Mouse (Mus musculus) common myeloid progenitor, adult 5-6 weeks (primary cell): Measurements from ENCODE around the gene Olfr924. TPM values are rescaled to one million over a fixed set of nuclear protein-coding genes. Genes with fewer than 3 reads are reported as not detected.
A peak's percentile ranks its signal among the peaks of the same experiment; 100 is the strongest.
"Not testable (repeated sequence)": the region's sequence is repeated elsewhere in the genome, so short reads cannot be mapped to it uniquely, and the experiment has no call there.

Experiments
- ATAC-seq: replicated peaks from 2 replicates; pipeline ENCODE4 v1.8.0; 2016; ENCODE audit warnings: low read depth, mild to moderate bottlenecking, moderate TSS enrichment, inconsistent platforms; ENCODE audit not compliant: poor library complexity, severe bottlenecking
- total RNA-seq: library from RNA; stranded (forward); fragments of 200-1000, 187-1606 nt; gene quantifications from 2 replicates; pipeline ENCODE4 v1.2.3, GENCODE M21; 2017

Olfr924 gene
- not detected in 2 replicates for total RNA-seq

GRCm38 (mm10) chr9:38844149-38844548 lies at the start of gene Olfr924:
Gene Olfr924, plus strand, starts transcription at chr9:38844449.
- no peak for ATAC-seq

GRCm38 (mm10) chr9:38805696-38806095 lies 38.6 kb upstream of the Olfr924 start:
- no peak for ATAC-seq

GRCm38 (mm10) chr9:38814314-38814713 lies 29.9 kb upstream of the Olfr924 start, which contains the start of gene Olfr922:
Gene Olfr922, plus strand, starts transcription at chr9:38814614.
- ATAC-seq: no peak

DNA sequence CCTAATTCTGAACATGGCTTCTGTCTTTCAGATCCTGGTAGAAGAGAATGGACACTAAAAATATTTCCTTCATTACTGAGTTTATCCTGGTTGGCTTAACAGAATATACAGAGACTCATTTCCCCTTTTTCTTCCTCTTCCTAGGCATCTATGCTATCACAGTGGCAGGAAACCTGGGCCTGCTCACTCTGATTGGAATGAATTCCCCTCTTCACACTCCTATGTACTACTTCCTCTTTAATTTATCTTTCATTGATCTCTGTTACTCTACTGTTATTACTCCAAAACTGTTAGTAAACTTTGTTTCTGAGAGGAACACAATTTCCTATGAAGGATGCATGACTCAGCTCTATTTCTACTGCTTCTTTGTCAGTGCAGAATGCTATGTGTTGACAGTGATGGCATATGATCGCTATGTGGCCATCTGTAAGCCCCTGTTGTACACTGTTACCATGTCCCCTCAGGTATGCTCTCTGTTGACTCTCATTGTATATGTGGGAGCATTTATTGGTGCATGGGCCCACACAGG lies 28.7 kb upstream of the Olfr924 start:
- peak; percentile 77 for ATAC-seq

DNA sequence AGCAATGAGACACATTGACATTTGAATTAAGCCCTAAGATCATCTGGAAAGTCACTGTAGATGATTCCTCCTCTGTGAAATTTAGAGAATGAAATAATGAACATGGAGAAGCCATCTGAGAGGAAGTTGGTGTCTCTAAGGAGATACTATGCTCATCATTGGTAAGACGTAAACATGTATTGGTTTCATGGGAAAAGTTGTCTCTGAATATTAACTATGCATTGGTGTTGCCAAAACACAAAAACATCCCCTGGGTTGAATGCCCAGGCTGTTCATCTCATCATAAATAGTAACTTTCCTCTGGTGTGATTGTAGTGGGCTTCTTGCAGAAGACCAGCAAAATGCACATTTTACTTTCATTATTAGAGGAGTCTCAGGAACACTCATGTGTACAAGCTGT lies 18.0 kb upstream of the Olfr924 start, which contains the start of gene Olfr923:
TSS of gene Olfr923 (plus strand) at position 301 of the 400 bp plus-strand sequence.
- ATAC-seq: no peak

DNA sequence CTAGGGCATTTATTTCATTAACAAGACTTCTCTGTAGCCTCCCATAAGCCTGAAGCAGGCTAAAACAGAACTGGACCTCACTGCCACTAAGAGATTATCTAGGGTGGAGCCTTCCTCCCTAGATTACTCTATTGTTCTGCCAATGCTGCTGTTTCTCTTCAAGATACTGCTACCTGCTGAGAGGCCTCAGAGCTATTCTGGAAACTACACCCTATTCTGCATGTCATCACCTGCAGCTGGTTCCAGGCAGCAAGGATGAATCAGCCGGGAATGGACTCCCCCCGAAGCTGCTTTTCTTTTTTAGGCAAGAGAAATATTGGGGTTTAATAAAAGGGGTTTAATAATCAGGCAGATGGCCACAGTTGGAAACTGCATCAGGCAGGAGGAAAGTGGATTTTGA lies 11.2 kb upstream of the Olfr924 start:
- no peak for ATAC-seq

DNA sequence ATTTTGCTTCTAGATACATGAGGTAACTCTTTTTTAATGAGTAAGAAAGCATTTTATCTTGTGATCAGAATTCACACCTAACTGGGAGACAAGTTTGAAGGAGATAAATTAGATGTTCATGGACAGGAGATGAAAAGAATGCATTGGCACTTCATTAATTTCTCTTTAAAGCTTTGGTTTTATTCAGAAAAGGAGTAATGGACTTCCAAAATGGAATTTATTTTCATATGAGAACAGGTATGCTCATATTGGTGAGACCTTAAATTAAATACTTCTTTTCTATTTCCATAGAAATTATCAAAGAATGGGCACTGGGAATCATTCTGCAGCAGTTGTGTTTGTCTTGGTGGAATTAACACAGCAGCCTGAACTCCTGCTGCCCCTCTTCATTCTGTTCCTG lies 10.5 kb downstream of the Olfr924 start, which contains the start of gene Olfr26:
TSS of gene Olfr26 (plus strand) at position 301 of the 400 bp plus-strand sequence.
- no peak for ATAC-seq

- not testable (repeated sequence) for ATAC-seq
Measured at GRCm38 (mm10) chr9:38874880-38875279, 30.6 kb downstream of the Olfr924 start.

GRCm38 (mm10) chr9:38876826-38877225 lies 32.6 kb downstream of the Olfr924 start, which contains the start of gene Olfr926:
Gene Olfr926, plus strand, starts transcription at chr9:38877126.
- no peak for ATAC-seq

Other genes with a start within 250 kb of the Olfr924 start
- gene Olfr914, start 239.3 kb upstream of the Olfr924 start, total RNA-seq: not detected in 2 replicates
- gene Olfr916, start 184.6 kb upstream of the Olfr924 start, total RNA-seq: not detected in 2 replicates
- gene Olfr917, start 178.6 kb upstream of the Olfr924 start, total RNA-seq: not detected in 2 replicates
- gene Olfr918, start 169.8 kb upstream of the Olfr924 start, total RNA-seq: not detected in 2 replicates
- not detected in 2 replicates for gene Olfr919, start 140.8 kb upstream of the Olfr924 start, total RNA-seq
- gene Vwa5a, start 126.2 kb upstream of the Olfr924 start, total RNA-seq: 34.5 and 37.0 TPM in 2 replicates
- 0.05 and 0.78 TPM in 2 replicates for gene Olfr920, start 92.2 kb upstream of the Olfr924 start, total RNA-seq
- gene Olfr921, start 71.4 kb upstream of the Olfr924 start, total RNA-seq: not detected in 2 replicates
- not detected in 2 replicates for gene Olfr922, start 29.8 kb upstream of the Olfr924 start, total RNA-seq
- gene Olfr923, start 17.9 kb upstream of the Olfr924 start, total RNA-seq: not detected in 2 replicates
- not detected in 2 replicates for gene Olfr26, start 10.6 kb downstream of the Olfr924 start, total RNA-seq
- gene Olfr926, start 32.7 kb downstream of the Olfr924 start, total RNA-seq: not detected in 2 replicates
- not detected in 2 replicates for gene Olfr930, start 85.4 kb downstream of the Olfr924 start, total RNA-seq
- not detected in 2 replicates for gene Olfr933, start 127.9 kb downstream of the Olfr924 start, total RNA-seq
- gene Olfr934, start 143.9 kb downstream of the Olfr924 start, total RNA-seq: not detected in 2 replicates
- not detected in 2 replicates for gene Olfr935, start 155.2 kb downstream of the Olfr924 start, total RNA-seq
- not detected in 2 replicates for gene Olfr146, start 178.9 kb downstream of the Olfr924 start, total RNA-seq
- not detected in 2 replicates for gene Olfr937, start 220.5 kb downstream of the Olfr924 start, total RNA-seq
- not detected in 2 replicates for gene Olfr938, start 234.4 kb downstream of the Olfr924 start, total RNA-seq